Mouse (Mus musculus) mesoderm, embryonic 11.5 days (tissue): ENCODE measurements at regions not wholly inside any gene's neighbourhood (a gene's known extent, or its start where the extent isn't known, plus 50 kb on each side); places are given as distances from the start of the nearest gene placed in this dataset.

ENCODE experiments used
- DNase-seq: peaks from one replicate; pipeline ENCODE4 v3.0.0-alpha.2; 2012; ENCODE audit warnings: low read depth, low spot score

DNA sequence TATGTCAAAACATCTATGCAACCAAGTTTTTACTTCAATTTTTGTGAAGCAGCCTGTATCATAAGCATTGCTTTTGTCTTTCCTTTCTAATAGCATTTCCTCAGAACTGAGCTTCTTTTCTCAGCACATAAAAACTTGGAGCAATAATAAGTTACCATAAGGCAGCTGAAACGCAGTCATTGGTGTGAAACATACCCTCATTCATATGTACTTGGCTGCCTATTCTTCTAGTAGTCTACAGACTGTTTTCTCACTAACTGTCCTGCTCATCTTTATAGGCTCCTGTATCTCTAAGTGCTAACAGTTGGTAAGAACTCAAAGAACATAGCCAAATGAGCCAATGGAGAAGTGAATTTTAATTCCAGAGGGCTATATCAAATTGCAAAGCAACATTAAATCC is 454.6 kb upstream of the Ptprd start:
- DNase-seq = no peak

- DNase-seq = peak; percentile 14
Observed at GRCm38 (mm10) chr4:78642773-78643172, 431.0 kb upstream of the Ptprd start.

DNA sequence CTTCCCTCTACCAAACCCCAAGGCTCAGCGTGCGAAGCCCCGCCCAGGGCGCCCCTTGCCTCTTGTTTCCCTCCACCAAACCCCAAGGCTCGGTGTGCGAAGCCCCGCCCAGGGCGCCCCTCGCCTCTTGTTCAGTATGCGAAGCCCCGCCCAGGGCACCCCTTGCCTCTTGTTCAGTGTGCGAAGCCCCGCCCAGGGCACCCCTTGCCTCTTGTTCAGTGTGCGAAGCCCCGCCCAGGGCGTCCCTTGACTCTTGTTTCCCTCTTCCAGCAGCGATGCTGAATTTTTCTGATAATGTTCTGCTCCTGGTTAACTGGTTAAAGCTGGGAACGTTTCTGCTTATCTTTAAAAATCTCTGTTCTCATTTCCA is 394.7 kb upstream of the Ptprd start:
- DNase-seq = peak; percentile 11

DNA sequence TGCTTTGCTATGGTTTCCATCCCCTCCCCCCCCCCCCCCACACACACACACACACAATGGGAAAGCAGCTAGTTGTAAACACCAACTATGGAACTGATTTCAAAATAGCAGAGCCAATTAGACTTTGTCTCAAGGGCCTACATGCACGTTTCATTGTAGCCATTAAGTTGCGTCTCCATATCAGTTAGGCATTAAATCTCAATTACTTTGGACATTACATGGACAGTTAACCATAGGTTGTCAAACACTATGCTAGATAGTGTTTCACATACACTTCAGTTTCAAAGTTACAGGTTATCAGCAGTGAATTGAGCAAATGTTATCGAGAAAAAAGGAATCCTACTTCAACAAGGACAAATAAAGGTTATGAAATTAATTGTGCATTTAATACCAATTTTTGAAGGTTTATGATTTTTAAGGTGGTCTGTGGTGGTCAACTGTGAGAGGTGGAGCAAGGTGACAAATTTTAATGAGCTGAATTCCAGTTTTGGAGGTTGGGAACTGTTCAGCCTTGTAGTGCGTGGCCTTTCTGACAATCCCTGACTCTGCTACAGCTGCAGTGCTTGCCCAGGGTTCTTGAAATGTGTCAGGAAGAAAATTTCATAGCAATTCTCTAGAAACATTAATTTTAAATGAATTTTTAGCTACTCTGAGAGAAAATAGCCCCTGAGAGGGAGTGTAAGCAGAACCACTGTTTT is 394.2 kb upstream of the Ptprd start:
- no peak for DNase-seq

DNA sequence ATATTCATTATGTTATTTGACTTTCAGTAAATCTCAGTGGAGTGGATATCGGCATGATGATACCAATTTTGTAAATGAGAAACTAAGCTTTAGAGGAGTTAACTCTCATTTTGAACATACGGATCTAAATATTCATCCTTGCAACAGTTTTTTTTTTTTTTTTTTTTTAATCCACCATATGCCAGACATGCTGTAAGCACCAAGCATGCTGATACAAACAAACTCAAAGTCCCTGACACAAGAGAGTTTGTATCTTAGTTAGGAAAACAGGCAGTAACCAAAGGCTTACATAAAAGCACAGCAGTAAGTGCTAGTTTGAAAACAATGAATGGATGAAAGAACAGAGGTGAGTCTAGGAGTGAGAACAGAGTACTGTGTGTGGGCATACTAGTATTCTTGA is 369.8 kb upstream of the Ptprd start:
- no peak for DNase-seq

GRCm38 (mm10) chr4:78565356-78565755 is 353.6 kb upstream of the Ptprd start:
- DNase-seq = no peak
